Mouse (Mus musculus) cerebellum, adult 2 months (tissue): ENCODE measurements around the gene Olfr323. TPM values are rescaled to one million over a fixed set of nuclear protein-coding genes. Genes with fewer than 3 reads are reported as not detected.

Experiments used
- DNase-seq, 2 experiments: peaks; one replicate each; pipeline ENCODE4 v3.0.0; 2021
- H3K27ac ChIP-seq: fragments of 200-500 bp; 2 replicates; pipeline ENCODE4 v1.5.1; 2012; ENCODE audit warnings: low read length, control low read depth, inconsistent platforms; ENCODE audit not compliant: insufficient read depth
- H3K27me3 ChIP-seq: fragments of 200-500 bp; 2 replicates; pipeline ENCODE4 v1.6.1; 2012; ENCODE audit warnings: inconsistent platforms, mild to moderate bottlenecking, low read length, moderate library complexity; ENCODE audit not compliant: control insufficient read depth, insufficient read depth
- H3K4me1 ChIP-seq: fragments of 200-500 bp; 2 replicates; pipeline ENCODE4 v1.6.1; 2011; ENCODE audit warnings: low read length; ENCODE audit not compliant: control insufficient read depth, insufficient read depth
- H3K4me3 ChIP-seq: fragments of 200-500 bp; replicated peaks from 2 replicates; pipeline ENCODE3; 2011; ENCODE audit warnings: mild to moderate bottlenecking, low read depth, low read length, control low read depth; ENCODE audit not compliant: insufficient read depth
- CTCF ChIP-seq: fragments of 200-500 bp; IDR thresholded peaks from 2 replicates; pipeline ENCODE4 v1.5.1; 2011; ENCODE audit warnings: low read depth, mild to moderate bottlenecking, control low read depth, low read length, moderate library complexity, borderline replicate concordance; ENCODE audit not compliant: insufficient read depth
- POLR2A ChIP-seq: fragments of 200-500 bp; IDR thresholded peaks from 2 replicates; pipeline ENCODE4 v1.6.1; 2011; ENCODE audit warnings: low read length, control low read depth, borderline replicate concordance; ENCODE audit not compliant: insufficient read depth
- WGBS: fragments of 180-500 bp; shearing (Covaris S2); methylation state at CpG from one replicate; pipeline ENCODE4 v1.1.7; 2018; 5-methylcytosine and 5-hydroxymethylcytosine counted together
- polyA plus RNA-seq: library from polyadenylated mRNA; depleted of rRNA; stranded (reverse); fragments of >200 nt; gene quantifications from 2 replicates; pipeline ENCODE4 v1.2.3, GENCODE M21; 2012; rRNA removed

The Olfr323 gene
- polyA plus RNA-seq: not detected in 2 replicates

DNA sequence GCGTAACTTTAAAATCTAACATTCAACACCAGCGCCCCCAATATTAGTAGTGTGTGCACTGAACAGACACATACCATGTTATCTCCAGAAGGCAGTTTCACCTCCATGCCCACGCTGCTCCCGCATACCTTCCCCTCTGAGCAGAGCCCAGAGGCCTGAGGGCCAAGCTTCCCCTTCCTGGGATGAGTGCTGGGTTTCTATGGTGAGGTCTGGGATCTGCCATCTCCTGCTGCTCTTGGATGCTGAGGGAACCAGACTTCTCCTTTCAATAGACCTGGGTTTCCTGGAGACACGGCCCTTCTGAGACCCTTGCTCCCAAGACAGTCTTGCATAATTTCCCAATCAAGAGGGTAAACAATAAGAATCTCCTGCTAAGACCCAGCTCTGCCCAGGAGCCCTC, at the start of gene Olfr323:
Gene Olfr323 (minus strand): TSS at position 101 of the 400 bp plus-strand sequence.
- Histone ChIP-seq H3K27me3 (no peaks in the 10 kb centered on the region), H3K27ac (no peak within 1 kb of the TSS), H3K4me3 (no peak within 1 kb of the TSS), H3K4me1 (no peaks in the 10 kb centered on the region)
- no peak for DNase-seq
- WGBS: 55% methylated on average over 5 of the region's 5 CpGs
- TF ChIP-seq POLR2A (no peak), CTCF (no peak)

DNA sequence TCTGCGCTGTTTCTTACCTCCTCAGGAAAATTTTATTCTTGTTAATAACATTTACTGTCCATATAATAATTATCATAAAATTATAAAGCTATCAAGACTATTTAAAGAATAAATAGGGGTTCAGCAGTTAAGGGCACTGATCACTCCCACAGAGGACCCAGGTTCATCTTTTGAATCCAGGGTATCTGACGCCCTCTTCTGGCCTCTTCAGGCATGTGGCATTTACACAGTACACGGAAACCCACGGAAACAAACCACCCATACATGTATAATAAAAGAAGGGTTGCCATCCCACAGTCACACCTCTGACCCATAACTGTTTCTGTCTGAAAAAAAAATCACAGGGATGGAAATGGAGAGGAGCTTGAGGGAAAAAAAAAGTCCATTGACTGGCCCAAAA, 41.5 kb upstream of the Olfr323 start:
- H3K27ac ChIP-seq: no peak overlapping the region
- no peak for DNase-seq
- no peak overlapping the region for H3K4me3 ChIP-seq
- TF ChIP-seq CTCF (no peak), POLR2A (no peak)
- H3K27me3 ChIP-seq: no peaks in the 10 kb centered on the region
- H3K4me1 ChIP-seq: no peaks in the 10 kb centered on the region
- WGBS: 55% methylated on average over 4 of the region's 4 CpGs

DNA sequence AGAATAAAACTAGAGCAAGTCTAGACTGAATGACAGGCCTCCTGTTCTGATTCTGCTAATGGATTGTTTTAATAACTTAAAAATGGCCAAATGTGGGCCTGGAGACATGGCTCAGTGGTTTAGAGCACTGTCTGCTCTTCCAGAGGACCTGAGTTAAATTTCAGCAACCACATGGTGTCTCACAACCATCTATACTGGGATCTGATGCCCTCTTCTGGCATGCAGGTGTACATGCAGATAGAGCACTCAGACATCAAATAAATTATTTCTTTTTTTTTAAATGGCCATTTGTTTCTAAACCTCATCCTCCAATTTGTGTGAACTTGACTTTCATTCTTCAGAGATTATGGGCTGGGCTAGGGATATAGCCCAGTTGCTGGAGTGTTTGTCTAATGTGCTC, 39.0 kb upstream of the Olfr323 start:
- DNase-seq: no peak
- no peak overlapping the region for H3K4me3 ChIP-seq
- TF ChIP-seq POLR2A: no peak
- TF ChIP-seq CTCF: no peak
- no peak overlapping the region for H3K27ac ChIP-seq
- no peaks in the 10 kb centered on the region for H3K27me3 ChIP-seq
- no peaks in the 10 kb centered on the region for H3K4me1 ChIP-seq

DNA sequence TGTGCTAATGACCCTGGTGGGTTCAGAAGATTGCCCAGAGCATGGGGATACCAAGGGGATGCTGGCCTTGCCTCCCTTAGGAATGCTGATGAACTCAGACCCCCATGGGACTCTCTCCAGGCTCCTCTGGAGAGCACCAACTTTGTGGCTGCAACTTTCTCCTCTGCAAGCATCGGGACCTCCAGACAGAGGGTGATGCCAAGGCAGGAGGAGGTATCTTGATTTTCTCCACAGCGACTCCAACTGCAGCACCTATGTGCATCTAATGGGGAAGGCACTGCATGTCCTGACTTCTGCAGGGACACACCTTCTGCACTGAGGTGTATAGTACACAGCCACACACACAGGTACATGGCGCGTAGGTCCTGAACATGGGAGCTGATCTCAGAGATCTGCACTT, 28.3 kb upstream of the Olfr323 start, which contains the start of gene Olfr322:
Gene Olfr322 (plus strand): TSS at position 187 of the 400 bp plus-strand sequence.
- H3K4me1 ChIP-seq: no peaks in the 10 kb centered on the region
- TF ChIP-seq CTCF: no peak
- TF ChIP-seq POLR2A: no peak
- DNase-seq: no peak
- H3K27ac ChIP-seq: no peak within 1 kb of the TSS
- WGBS: 84% methylated on average over 4 of the region's 4 CpGs
- H3K4me3 ChIP-seq: no peak within 1 kb of the TSS
- no peaks in the 10 kb centered on the region for H3K27me3 ChIP-seq

DNA sequence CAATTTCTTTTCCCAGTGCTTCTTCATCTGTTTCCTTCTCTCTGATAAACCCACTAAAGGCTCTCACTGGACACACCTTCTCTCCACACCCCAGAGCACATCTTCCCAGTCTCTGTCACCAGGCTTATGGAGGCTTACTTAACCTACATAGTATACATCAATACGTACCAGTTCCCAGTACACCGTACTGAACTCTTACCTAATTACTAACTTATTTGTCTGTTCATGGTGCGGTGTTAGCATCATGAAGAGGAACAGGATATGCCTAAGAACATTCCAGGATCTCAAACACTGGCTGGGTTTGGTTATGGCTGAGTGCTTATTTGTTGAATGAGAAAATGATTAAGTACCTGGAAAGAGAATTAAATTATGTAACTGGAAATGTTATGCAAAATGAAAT, 24.9 kb upstream of the Olfr323 start:
- no peak overlapping the region for H3K4me3 ChIP-seq
- H3K4me1 ChIP-seq: no peaks in the 10 kb centered on the region
- WGBS: 86% methylated on average over 3 of the region's 3 CpGs
- H3K27ac ChIP-seq: no peak overlapping the region
- TF ChIP-seq POLR2A (no peak), CTCF (no peak)
- no peak for DNase-seq
- H3K27me3 ChIP-seq: no peaks in the 10 kb centered on the region; the same call in 1 of the 2 replicates

DNA sequence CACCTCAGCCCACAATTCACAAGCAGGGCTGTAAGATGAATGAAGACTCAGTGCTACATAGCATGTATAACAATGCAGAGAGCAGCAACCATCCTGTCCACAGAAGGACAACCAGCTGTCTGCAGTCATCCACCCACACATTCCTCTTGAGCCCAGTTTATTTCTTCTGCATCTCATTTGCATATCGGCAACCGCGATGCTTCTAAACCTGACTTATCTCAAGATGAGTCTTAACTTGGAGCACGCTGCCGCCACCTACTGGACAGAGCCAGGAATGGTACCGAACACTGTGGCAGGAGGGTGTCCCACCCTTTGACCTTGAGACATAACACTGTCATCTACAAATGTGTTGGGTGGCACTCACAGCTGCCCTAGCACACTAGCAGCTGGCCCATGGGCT, 13.0 kb upstream of the Olfr323 start:
- H3K27ac ChIP-seq: no peak overlapping the region
- H3K4me3 ChIP-seq: no peak overlapping the region
- peak; percentile 60; the same call in 1 of the 2 replicates for TF ChIP-seq CTCF
- TF ChIP-seq POLR2A: no peak
- H3K4me1 ChIP-seq: no peaks in the 10 kb centered on the region
- DNase-seq: no peak
- H3K27me3 ChIP-seq: no peaks in the 10 kb centered on the region; the same call in 1 of the 2 replicates
- 28% methylated on average over 6 of the region's 6 CpGs for WGBS

DNA sequence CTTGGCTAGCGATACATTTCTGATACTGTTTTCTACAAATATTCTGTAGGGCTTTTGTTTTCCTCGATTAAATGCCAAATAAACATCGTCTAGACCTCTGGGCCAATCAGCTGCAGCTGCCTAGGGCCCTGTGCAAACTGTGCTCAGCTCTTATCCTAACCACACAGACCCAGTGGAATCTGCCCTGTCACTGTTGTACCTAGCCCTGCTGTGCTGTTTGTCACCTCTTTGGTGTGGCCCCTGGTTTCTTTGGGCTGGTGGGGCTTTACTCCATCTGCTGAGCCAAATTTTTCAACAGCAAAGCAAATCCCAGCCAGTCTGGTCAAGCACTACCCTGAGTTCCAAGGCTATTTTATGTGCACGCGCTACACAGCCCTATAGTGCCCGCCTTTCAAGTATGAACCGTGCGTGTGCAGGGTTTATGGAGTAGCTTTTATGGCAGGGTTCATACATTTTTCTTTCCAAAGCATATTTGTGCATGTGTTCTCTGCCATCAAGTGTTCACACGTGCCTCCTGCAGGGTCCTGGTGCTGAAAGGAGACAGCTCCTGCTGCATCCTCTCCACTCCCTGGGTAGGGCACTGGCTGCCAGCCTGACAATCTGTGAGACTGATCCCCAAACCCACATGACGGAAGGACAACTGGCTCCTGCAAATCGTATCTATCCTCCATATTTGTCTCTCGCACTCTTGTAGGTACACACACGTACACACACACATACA, 11.5 kb upstream of the Olfr323 start:
- DNase-seq: no peak
- 78% methylated on average over 13 of the region's 13 CpGs for WGBS
- Histone ChIP-seq H3K4me3 (no peak overlapping the region), H3K4me1 (no peaks in the 10 kb centered on the region), H3K27me3 (no peaks in the 10 kb centered on the region; the same call in 1 of the 2 replicates), H3K27ac (no peak overlapping the region)
- no peak for TF ChIP-seq POLR2A
- TF ChIP-seq CTCF: no peak

DNA sequence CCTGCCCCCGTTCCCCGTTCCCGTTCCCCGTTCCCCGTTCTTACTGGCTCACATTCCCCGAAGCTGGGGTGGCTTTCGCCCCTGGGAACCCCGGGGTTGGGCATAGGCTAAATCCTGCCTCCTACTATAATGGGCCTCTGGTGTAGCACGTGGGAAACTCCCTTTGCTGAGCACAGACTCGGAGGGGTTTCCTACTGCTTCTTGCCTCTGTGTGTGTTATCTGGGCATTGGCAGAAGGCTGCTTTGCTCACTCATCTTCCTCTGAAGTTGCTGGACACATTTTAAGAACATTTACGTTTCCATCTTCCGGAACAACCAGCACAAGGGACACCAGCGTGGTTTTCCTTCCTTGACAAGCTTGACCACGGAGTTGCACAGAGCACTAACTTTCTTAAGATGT, 10.8 kb upstream of the Olfr323 start:
- no peak for TF ChIP-seq POLR2A
- no peak for TF ChIP-seq CTCF
- 34% methylated on average over 14 of the region's 14 CpGs for WGBS

DNA sequence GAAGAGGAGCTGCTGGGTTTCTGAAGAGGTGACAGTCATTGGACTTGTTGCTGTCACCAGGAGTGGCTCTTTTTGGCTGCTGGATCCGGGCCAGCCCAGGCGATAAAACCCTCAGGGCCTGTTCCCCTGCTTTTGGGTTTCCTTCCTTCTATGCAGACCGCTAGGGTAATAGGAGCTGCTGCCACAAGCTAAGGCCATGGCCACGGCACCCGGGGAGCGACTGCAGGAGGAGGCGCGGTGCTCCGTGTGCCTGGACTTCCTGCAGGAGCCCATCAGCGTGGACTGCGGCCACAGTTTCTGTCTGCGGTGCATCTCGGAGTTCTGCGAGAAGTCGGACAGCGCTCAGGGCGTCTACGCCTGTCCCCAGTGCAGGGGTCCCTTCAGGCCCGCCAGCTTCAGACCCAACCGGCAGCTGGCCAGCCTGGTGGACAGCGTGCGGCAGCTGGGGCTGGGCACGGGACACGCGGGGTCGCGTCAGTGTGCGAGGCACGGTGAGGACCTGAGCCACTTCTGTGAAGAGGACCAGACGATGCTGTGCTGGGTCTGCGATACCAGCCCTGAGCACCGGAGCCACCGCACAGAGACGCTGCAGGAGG, 10.1 kb upstream of the Olfr323 start, which contains the start of gene Trim58:
Gene Trim58 (plus strand): TSS at position 194 of the 596 bp plus-strand sequence.
- TF ChIP-seq CTCF (no peak), POLR2A (no peak)
- peak within 1 kb of the TSS; percentile 3 for H3K4me3 ChIP-seq
- no peaks in the 10 kb centered on the region for H3K4me1 ChIP-seq
- H3K27me3 ChIP-seq: no peaks in the 10 kb centered on the region; the same call in 1 of the 2 replicates
- WGBS: 1% methylated on average over 34 of the region's 34 CpGs
- peak; percentile 4 to 20 for DNase-seq
- no peak within 1 kb of the TSS for H3K27ac ChIP-seq

More for the DNA sequence above, 10.8 kb upstream of the Olfr323 start:
- no peak for DNase-seq
- H3K4me3 ChIP-seq: no peak overlapping the region
- no peak overlapping the region for H3K27ac ChIP-seq
- H3K4me1 ChIP-seq: no peaks in the 10 kb centered on the region
- H3K27me3 ChIP-seq: no peaks in the 10 kb centered on the region; the same call in 1 of the 2 replicates
